27 mouse cellular contexts compared by ENCODE assay signal in genomic region chr15:79744001-79744400, GRCm38 (mm10).
"Had no signal": no experiment of that assay in that cellular context is flagged by ENCODE, and none has a peak within 500 bp of the region (broad histone marks: within the 10 kb centered on the region; RNA-seq: fewer than 3 reads in every experiment).

No protein-coding gene starts in this region.

- H3K36me3 ChIP-seq: intestine, embryonic 15.5 days; kidney, embryonic 15.5 days had no signal

- H3K9me3 ChIP-seq: heart, embryonic 10.5 days; heart, embryonic 12.5 days; heart, embryonic 13.5 days; heart, embryonic 15.5 days; hindbrain, embryonic 12.5 days; hindbrain, embryonic 13.5 days; hindbrain, embryonic 15.5 days; intestine, embryonic 15.5 days; kidney, embryonic 15.5 days had no signal

- ATAC-seq: hindbrain, embryonic 16.5 days; hindbrain, postnatal 0 days; inflammation-experienced regulatory T-cells, adult 6 months; intestine, embryonic 15.5 days; intestine, embryonic 16.5 days; intestine, postnatal 0 days had no signal

- H3K27ac ChIP-seq: heart, adult 2 months; heart, embryonic 10.5 days; heart, embryonic 13.5 days; heart, embryonic 15.5 days; hindbrain, embryonic 10.5 days; hindbrain, embryonic 12.5 days; hindbrain, embryonic 13.5 days; hindbrain, embryonic 14.5 days; hindbrain, embryonic 15.5 days; hindbrain, postnatal 0 days; intestine, embryonic 15.5 days; kidney, embryonic 15.5 days; kidney, postnatal 0 days; layer of hippocampus, adult 2 months had no signal

- H3K9ac ChIP-seq: heart, embryonic 12.5 days; heart, embryonic 13.5 days; heart, embryonic 15.5 days; hindbrain, embryonic 12.5 days; hindbrain, embryonic 13.5 days; hindbrain, embryonic 14.5 days; hindbrain, embryonic 15.5 days; intestine, embryonic 15.5 days; kidney, embryonic 15.5 days had no signal

- H3K4me2 ChIP-seq: heart, embryonic 11.5 days; hindbrain, embryonic 12.5 days; hindbrain, embryonic 15.5 days; intestine, embryonic 15.5 days had no signal

- DNase-seq: heart, adult 2 months; heart, postnatal 10 days; heart, postnatal 14 days; heart, postnatal 36 days; heart, postnatal 4 days; kidney, postnatal 10 days; kidney, postnatal 4 days; layer of hippocampus, adult 9-11 months had no signal

- H3K27me3 ChIP-seq: heart, embryonic 12.5 days; heart, embryonic 13.5 days; heart, embryonic 15.5 days; hindbrain, embryonic 12.5 days; hindbrain, embryonic 13.5 days; hindbrain, embryonic 15.5 days; intestine, embryonic 15.5 days; kidney, embryonic 15.5 days had no signal

- H3K4me3 ChIP-seq: heart, adult 2 months; heart, embryonic 12.5 days; hindbrain, embryonic 15.5 days; intestine, embryonic 15.5 days; kidney, embryonic 15.5 days; layer of hippocampus, adult 2 months had no signal
